Mouse (Mus musculus) heart, embryonic 14.5 days (tissue): ENCODE data around the gene Amdhd2. TPM values are rescaled to one million over a fixed set of nuclear protein-coding genes. Genes with fewer than 3 reads are reported as not detected.

ENCODE experiments used
- ATAC-seq: fragments of 200-750 bp; cut with Nextera tagmentation; 2 replicates; pipeline ENCODE4 v1.8.0; 2017; ENCODE audit warnings: low read depth, moderate TSS enrichment; ENCODE audit not compliant: insufficient number of reproducible peaks, insufficient read depth, low FRiP score
- H3K27ac ChIP-seq, 2 experiments: fragments of 200-500 bp in 1 of 2; fragments of 300-500 bp in 1 of 2; sonication (generic) in 1 of 2; replicated peaks in 1 of 2; 2 replicates each; pipeline ENCODE4 v1.5.1; 2012 to 2014; ENCODE audit warnings: low read depth in 2 of 2, low read length in 2 of 2, control low read depth in 1 of 2, mild to moderate bottlenecking in 1 of 2, mixed read lengths in 1 of 2; ENCODE audit not compliant: control insufficient read depth in 1 of 2, insufficient read depth in 1 of 2
- H3K27me3 ChIP-seq: fragments of 300-500 bp; sonication (generic); 2 replicates; pipeline ENCODE4 v1.6.1; 2014; ENCODE audit warnings: mild to moderate bottlenecking, low read length, control low read depth; ENCODE audit not compliant: control insufficient read depth, insufficient read depth
- H3K36me3 ChIP-seq: fragments of 300-500 bp; sonication (generic); 2 replicates; pipeline ENCODE4 v1.6.1; 2014; ENCODE audit warnings: mild to moderate bottlenecking, control low read depth, low read length, mixed read lengths; ENCODE audit not compliant: control insufficient read depth, insufficient read depth
- H3K4me1 ChIP-seq, 2 experiments: fragments of 200-500 bp in 1 of 2; fragments of 300-500 bp in 1 of 2; sonication (generic) in 1 of 2; 2 replicates each; pipeline ENCODE4 v1.6.1; 2012 to 2014; ENCODE audit warnings: low read length in 2 of 2, control low read depth in 1 of 2, mixed read lengths in 1 of 2; ENCODE audit not compliant: control insufficient read depth in 2 of 2, insufficient read depth in 2 of 2
- H3K4me2 ChIP-seq: fragments of 300-500 bp; sonication (generic); 2 replicates; pipeline ENCODE4 v1.6.1; 2014; ENCODE audit warnings: mild to moderate bottlenecking, low read length
- H3K4me3 ChIP-seq, 2 experiments: fragments of 200-500 bp in 1 of 2; fragments of 300-500 bp in 1 of 2; sonication (generic) in 1 of 2; 2 replicates each; pipeline ENCODE4 v1.5.1; 2012 to 2014; ENCODE audit warnings: low read length in 2 of 2, mild to moderate bottlenecking in 2 of 2, control low read depth in 1 of 2, low read depth in 1 of 2, moderate library complexity in 1 of 2; ENCODE audit not compliant: control insufficient read depth in 1 of 2, insufficient read depth in 1 of 2
- H3K9ac ChIP-seq: fragments of 300-500 bp; sonication (generic); 2 replicates; pipeline ENCODE4 v1.6.1; 2014; ENCODE audit warnings: mild to moderate bottlenecking, low read length
- H3K9me3 ChIP-seq: fragments of 300-500 bp; sonication (generic); 2 replicates; pipeline ENCODE4 v1.6.1; 2016; ENCODE audit warnings: low read length, control low read depth; ENCODE audit not compliant: control insufficient read depth
- WGBS: fragments of 180-500 bp; shearing (Covaris S2); extraction: QIAGEN DNeasy Blood & Tissue Kit; methylation state at CpG from one replicate; pipeline ENCODE4 v1.1.7; 2014; 5-methylcytosine and 5-hydroxymethylcytosine counted together
- polyA plus RNA-seq: library from polyadenylated mRNA; unstranded; fragments of >200 nt; fragmentation: Nextera tagmentation; extraction: Ambion mirVana; gene quantifications from 2 replicates; pipeline ENCODE4 v1.2.1, GENCODE M21; 2014

The Amdhd2 gene
- 23.6 and 26.0 TPM in 2 replicates for polyA plus RNA-seq

GRCm38 (mm10) chr17:24163176-24163962, at the start of gene Amdhd2:
Gene Amdhd2, minus strand, starts transcription at chr17:24163766.
- under 1% methylated on average over 47 of the region's 47 CpGs for WGBS

DNA sequence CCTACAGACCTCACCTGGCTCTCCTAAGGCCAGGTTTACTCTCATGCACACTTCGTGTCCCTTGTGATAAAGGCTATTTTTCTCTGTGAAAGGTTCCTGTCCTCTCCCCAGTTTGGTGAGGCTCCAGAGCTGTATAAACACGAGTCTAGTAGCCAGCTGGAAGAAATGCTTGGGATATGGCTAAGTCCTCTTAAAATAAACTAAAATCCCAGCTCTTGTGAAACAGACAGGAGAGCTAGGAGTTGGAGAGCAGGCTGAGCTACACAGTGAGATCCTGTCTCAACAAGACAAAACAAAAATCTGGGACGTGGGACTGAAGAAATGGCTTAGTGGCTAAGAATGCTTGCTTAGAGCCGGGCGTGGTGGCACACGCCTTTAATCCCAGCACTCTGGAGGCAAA, 49.6 kb upstream of the Amdhd2 start:
- 68% methylated on average over 6 of the region's 6 CpGs for WGBS
- no peak overlapping the region for H3K27ac ChIP-seq
- ATAC-seq = no peak

More at GRCm38 (mm10) chr17:24163176-24163962, at the start of gene Amdhd2:
- H3K27ac ChIP-seq = peak within 1 kb of the TSS; percentile 87 to 88
- peak within 1 kb of the TSS; percentile 91 for H3K9ac ChIP-seq
- H3K27me3 ChIP-seq = no peaks in the 10 kb centered on the region
- H3K4me2 ChIP-seq = peak within 1 kb of the TSS; percentile 97
- peak within 1 kb of the TSS; percentile 76 to 93 for H3K4me3 ChIP-seq
- H3K36me3 ChIP-seq = peaks cover 35% of the 10 kb centered on the region
- no peaks in the 10 kb centered on the region for H3K9me3 ChIP-seq
- peaks cover 13 to 19% of the 10 kb centered on the region in 2 experiments for H3K4me1 ChIP-seq
- peak; percentile 68 for ATAC-seq

DNA sequence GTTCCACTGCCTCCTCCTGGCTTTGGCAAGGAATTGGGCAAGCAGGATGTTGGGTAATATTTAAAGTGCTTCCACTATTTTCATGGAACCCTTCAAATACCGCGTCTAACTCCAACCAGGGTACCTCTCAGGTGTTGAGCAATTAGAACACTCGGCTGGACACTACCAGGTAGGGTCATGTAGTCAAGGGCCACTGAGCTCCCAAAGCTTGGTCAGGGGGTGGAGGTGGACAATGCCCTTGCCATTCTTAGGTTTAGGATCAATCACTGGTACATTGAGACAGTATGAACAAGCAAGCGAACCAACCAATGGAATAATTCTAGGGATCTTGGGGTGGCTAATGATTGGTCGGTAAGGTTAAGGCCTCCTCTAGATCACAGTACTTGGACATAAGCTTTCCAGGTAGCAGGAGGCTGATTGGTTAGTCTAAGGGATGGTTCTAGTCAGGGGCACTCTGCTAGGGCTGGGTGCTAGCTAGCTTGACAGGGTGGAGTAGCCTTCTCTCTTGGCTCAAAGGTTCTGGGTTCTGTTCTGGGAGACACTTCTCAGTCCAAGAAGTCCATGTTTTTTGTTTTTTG, 49.0 kb upstream of the Amdhd2 start:
- 29% methylated on average over 5 of the region's 5 CpGs for WGBS
- H3K4me1 ChIP-seq = peaks cover 20 to 33% of the 10 kb centered on the region in 2 experiments

More for the DNA sequence above, 49.6 kb upstream of the Amdhd2 start:
- peaks cover 19% of the 10 kb centered on the region for H3K27me3 ChIP-seq
- H3K9me3 ChIP-seq = no peaks in the 10 kb centered on the region
- H3K9ac ChIP-seq = no peak overlapping the region
- H3K4me3 ChIP-seq = no peak overlapping the region
- H3K4me2 ChIP-seq = no peak overlapping the region
- H3K36me3 ChIP-seq = peaks cover 24% of the 10 kb centered on the region
- H3K4me1 ChIP-seq = peaks cover 19 to 27% of the 10 kb centered on the region in 2 experiments

DNA sequence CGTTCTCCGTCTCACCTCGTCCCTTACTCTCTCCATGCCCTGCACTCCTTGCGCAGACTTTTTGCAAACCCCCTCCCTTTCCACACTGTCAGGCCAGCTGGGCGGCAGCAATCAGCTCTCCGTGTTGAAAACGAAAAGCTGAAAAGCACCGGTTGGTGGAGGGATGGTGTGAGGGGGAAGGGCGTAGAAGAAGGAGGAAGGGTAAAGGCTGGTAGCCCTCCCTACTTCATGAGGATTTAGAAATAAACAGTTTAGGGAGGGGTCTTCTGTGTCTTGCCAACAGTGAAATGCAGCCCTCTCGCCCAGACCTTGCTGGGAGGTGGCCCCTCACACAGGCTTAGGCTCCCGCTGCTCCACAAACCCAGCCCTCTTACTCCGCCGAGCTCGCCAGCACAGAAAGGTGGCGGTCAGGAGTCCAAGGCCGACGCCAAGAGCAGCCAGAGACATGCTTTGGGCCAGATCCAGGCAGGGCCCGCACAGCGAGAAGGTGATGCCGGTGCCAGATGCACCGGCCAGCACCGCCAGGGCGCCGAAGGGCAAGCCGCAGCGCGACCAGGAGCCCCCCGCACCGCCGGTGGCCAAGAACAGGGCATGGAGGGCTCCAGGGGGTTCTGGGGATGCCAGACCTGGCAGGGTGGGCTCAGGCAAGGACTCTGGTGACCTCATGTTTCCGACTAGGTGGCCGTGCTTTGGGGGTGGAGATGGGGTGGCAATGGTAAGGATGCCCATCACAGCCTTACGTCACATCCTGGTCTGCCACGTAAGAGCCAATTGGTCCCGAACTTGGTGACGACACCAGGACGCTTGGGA, 48.3 kb upstream of the Amdhd2 start:
- Histone ChIP-seq H3K27me3 (peaks cover 32% of the 10 kb centered on the region), H3K27ac (no peak overlapping the region), H3K9me3 (no peaks in the 10 kb centered on the region), H3K4me1 (peaks cover 21 to 38% of the 10 kb centered on the region in 2 experiments), H3K4me3 (peak overlapping the region; percentile 38 to 43), H3K4me2 (peak overlapping the region; percentile 70), H3K9ac (peak overlapping the region; percentile 63), H3K36me3 (peaks cover 17% of the 10 kb centered on the region)
- no peak for ATAC-seq
- WGBS = 3% methylated on average over 37 of the region's 37 CpGs

More for the DNA sequence above, 49.0 kb upstream of the Amdhd2 start:
- peaks cover 25% of the 10 kb centered on the region for H3K27me3 ChIP-seq
- peaks cover 21% of the 10 kb centered on the region for H3K36me3 ChIP-seq
- peak overlapping the region; percentile 38 to 43; a peak in 3 of 4 replicates for H3K4me3 ChIP-seq
- peak overlapping the region; percentile 63; the same call in 1 of the 2 replicates for H3K9ac ChIP-seq
- no peaks in the 10 kb centered on the region for H3K9me3 ChIP-seq
- H3K4me2 ChIP-seq = peak overlapping the region; percentile 70
- no peak overlapping the region for H3K27ac ChIP-seq
- ATAC-seq = no peak

- ATAC-seq = no peak
- Histone ChIP-seq H3K27me3 (peaks cover 40% of the 10 kb centered on the region), H3K9me3 (no peaks in the 10 kb centered on the region), H3K4me2 (no peak overlapping the region), H3K4me1 (peaks cover 30 to 51% of the 10 kb centered on the region in 2 experiments), H3K36me3 (peaks cover 4% of the 10 kb centered on the region), H3K27ac (no peak overlapping the region), H3K9ac (no peak overlapping the region), H3K4me3 (no peak overlapping the region)
- WGBS = 78% methylated on average over 3 of the region's 3 CpGs
These were observed 47.0 kb upstream of the Amdhd2 start for GRCm38 (mm10) chr17:24210591-24210990.

- H3K4me3 ChIP-seq = no peak overlapping the region
- no peak overlapping the region for H3K27ac ChIP-seq
- H3K9ac ChIP-seq = no peak overlapping the region
- H3K4me2 ChIP-seq = peak overlapping the region; percentile 97; the same call in 1 of the 2 replicates
- peaks cover 32 to 52% of the 10 kb centered on the region in 2 experiments for H3K4me1 ChIP-seq
- H3K36me3 ChIP-seq = no peaks in the 10 kb centered on the region
- no peaks in the 10 kb centered on the region for H3K9me3 ChIP-seq
- no peak for ATAC-seq
- H3K27me3 ChIP-seq = peaks cover 40% of the 10 kb centered on the region
- WGBS = 79% methylated on average over 3 of the region's 3 CpGs
These were observed 46.3 kb upstream of the Amdhd2 start for GRCm38 (mm10) chr17:24209916-24210240.
